Mouse (Mus musculus) brain, embryonic 14.5 days (tissue): ENCODE data around the gene Msantd2.

Experiments used
- CTCF ChIP-seq: fragments of 200-500 bp; IDR thresholded peaks from 2 replicates; pipeline ENCODE4 v1.5.1; 2012; ENCODE audit warnings: inconsistent platforms, mild to moderate bottlenecking, moderate library complexity, borderline replicate concordance; ENCODE audit not compliant: insufficient read depth, insufficient read length; ENCODE audit errors: extremely low read depth
- POLR2A ChIP-seq: fragments of 200-500 bp; IDR thresholded peaks from 2 replicates; pipeline ENCODE4 v1.6.1; 2012; ENCODE audit warnings: mild to moderate bottlenecking, inconsistent platforms, borderline replicate concordance; ENCODE audit not compliant: poor library complexity, insufficient read depth, insufficient read length, severe bottlenecking; ENCODE audit errors: extremely low read depth

DNA sequence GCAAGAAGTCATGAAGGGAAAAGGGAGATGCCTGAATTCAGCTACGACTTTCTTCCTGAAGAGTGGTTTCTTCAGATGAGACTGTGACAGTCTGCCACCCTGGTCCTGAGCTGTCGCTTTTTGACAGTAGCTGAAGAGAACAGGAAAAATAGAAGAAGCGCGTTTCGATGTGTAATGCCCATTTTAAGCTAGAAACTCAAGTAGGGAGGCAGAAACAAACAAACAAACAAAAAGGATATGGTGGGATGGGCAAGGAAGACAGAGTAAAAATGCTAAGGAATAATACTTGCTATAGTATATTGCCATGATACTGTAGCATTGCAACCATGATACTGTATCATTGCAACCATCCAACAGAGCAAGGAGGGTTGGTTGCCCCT is 28.2 kb upstream of the Msantd2 start:
- TF ChIP-seq CTCF, result no peak
- no peak for TF ChIP-seq POLR2A
